Mouse (Mus musculus): ENCODE results near the gene Krt17. TPM values are rescaled to one million over a fixed set of nuclear protein-coding genes. Genes with fewer than 3 reads are reported as not detected.

Krt17 gene
- polyA plus RNA-seq, 1 experiment, result 0.04 TPM

GRCm38 (mm10) chr11:100274719-100275118 lies 13.9 kb upstream of the Krt17 start:
- TF ChIP-seq GATA1 (IDR thresholded peaks at IDR 0.05; ENCODE audit: low read length), result no peak
- no peak for TF ChIP-seq TAL1 (IDR thresholded peaks at IDR 0.05; ENCODE audit: low read length)
- H3K9me3 ChIP-seq (ENCODE audit: control insufficient read depth, low read length), result no peaks in the 10 kb centered on the region
- no peaks in the 10 kb centered on the region for H3K36me3 ChIP-seq (ENCODE audit: control insufficient read depth)
- no peaks in the 10 kb centered on the region for H3K4me1 ChIP-seq (ENCODE audit: control insufficient read depth)
- peaks cover 3% of the 10 kb centered on the region; the same call in 1 of the 2 replicates for H3K27me3 ChIP-seq (ENCODE audit: control insufficient read depth)
- H3K4me3 ChIP-seq (replicated peaks), result no peak overlapping the region

GRCm38 (mm10) chr11:100271878-100272277 lies 11.0 kb upstream of the Krt17 start:
- H3K4me3 ChIP-seq (replicated peaks), result no peak overlapping the region
- no peaks in the 10 kb centered on the region for H3K4me1 ChIP-seq (ENCODE audit: control insufficient read depth)
- H3K27me3 ChIP-seq (ENCODE audit: control insufficient read depth), result peaks cover 3% of the 10 kb centered on the region; the same call in 1 of the 2 replicates
- TF ChIP-seq GATA1 (IDR thresholded peaks at IDR 0.05; ENCODE audit: low read length), result no peak
- no peak for TF ChIP-seq TAL1 (IDR thresholded peaks at IDR 0.05; ENCODE audit: low read length)
- no peaks in the 10 kb centered on the region for H3K36me3 ChIP-seq (ENCODE audit: control insufficient read depth)
- H3K9me3 ChIP-seq (ENCODE audit: control insufficient read depth, low read length), result no peaks in the 10 kb centered on the region

GRCm38 (mm10) chr11:100269821-100270332 lies 9.0 kb upstream of the Krt17 start, which contains the start of gene Krt42:
TSS of gene Krt42 (minus strand) at chr11:100269871.
- Histone ChIP-seq H3K9me3 (ENCODE audit: control insufficient read depth, low read length) (no peaks in the 10 kb centered on the region), H3K27me3 (ENCODE audit: control insufficient read depth) (peaks cover 3% of the 10 kb centered on the region; the same call in 1 of the 2 replicates), H3K4me1 (ENCODE audit: control insufficient read depth) (no peaks in the 10 kb centered on the region), H3K36me3 (ENCODE audit: control insufficient read depth) (no peaks in the 10 kb centered on the region), H3K4me3 (replicated peaks) (no peak within 1 kb of the TSS)
- TF ChIP-seq GATA1 (IDR thresholded peaks at IDR 0.05; ENCODE audit: low read length) (no peak), TAL1 (IDR thresholded peaks at IDR 0.05; ENCODE audit: low read length) (no peak)

DNA sequence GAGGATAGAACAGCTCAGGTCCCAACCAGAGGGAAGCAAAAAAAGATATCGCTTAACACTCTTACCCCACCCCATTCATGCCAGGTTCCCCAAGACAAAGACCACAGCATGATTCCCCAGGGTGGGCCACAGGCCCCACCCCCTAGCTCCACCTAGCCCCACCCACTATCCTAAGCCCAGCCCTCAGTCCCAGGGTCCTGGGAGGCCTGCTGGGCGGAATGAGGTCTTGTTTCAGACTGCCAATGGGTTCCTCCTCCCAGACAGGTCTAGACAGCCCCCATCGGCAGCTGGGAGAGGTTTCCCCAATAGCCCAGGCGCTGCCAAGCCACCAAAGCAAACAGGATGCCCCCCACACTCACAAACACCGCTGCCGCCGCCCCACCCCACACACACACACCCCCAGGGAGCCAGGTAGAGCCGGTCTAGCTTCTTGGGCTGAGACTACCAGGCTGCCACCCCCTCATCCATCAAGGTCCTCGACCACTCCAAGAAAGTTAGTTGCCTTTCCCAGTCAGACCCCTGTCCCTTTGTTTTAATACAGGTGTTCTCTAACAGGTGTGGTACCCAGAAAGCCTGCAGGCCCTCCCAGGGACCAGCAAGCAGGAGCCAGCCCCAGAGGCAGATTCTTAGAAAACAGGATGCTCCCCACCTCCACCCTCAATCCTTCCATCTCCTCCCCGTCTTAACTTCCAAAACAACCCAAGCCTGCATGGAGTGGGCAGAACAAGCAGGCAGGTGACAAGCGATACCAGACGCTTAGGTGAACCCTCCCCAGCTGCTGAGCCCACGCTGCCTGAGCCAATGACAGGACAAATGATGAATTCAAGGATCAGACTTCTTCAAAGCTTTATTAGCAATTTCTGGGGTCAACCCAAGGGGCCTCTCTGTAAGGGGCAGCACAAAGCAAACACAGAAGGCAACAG lies 1.5 kb upstream of the Krt17 start:
- Histone ChIP-seq H3K4me1 (ENCODE audit: control insufficient read depth) (no peaks in the 10 kb centered on the region), H3K27me3 (ENCODE audit: control insufficient read depth) (no peaks in the 10 kb centered on the region), H3K9me3 (ENCODE audit: control insufficient read depth, low read length) (no peaks in the 10 kb centered on the region), H3K4me3 (replicated peaks) (no peak overlapping the region), H3K36me3 (ENCODE audit: control insufficient read depth) (no peaks in the 10 kb centered on the region)
- TF ChIP-seq TAL1 (IDR thresholded peaks at IDR 0.05; ENCODE audit: low read length) (no peak), GATA1 (IDR thresholded peaks at IDR 0.05; ENCODE audit: low read length) (no peak)

DNA sequence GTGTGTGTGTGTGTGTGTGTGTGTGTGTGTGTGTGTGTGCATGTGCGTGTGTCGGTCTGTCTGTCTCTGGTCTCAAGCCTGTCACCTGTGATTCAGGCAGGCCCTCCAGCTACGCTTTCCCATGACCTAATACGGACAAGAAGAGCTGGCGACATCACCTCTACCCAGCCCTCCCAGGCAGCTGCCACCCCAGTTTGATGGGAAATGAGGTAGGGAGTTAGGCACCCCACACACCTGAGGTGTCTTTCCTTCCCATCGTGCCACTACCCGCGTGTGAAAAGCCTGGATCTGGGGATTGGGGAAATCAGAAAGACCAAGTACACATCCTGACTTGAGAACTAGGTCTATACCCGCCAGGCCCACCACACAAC lies 391 bp upstream of the Krt17 start:
- no peak overlapping the region for H3K4me3 ChIP-seq (replicated peaks)
- TF ChIP-seq TAL1 (IDR thresholded peaks at IDR 0.05; ENCODE audit: low read length) (no peak), GATA1 (IDR thresholded peaks at IDR 0.05; ENCODE audit: low read length) (no peak)
- no peaks in the 10 kb centered on the region for H3K36me3 ChIP-seq (ENCODE audit: control insufficient read depth)
- H3K27me3 ChIP-seq (ENCODE audit: control insufficient read depth), result no peaks in the 10 kb centered on the region
- H3K9me3 ChIP-seq (ENCODE audit: control insufficient read depth, low read length), result no peaks in the 10 kb centered on the region
- no peaks in the 10 kb centered on the region for H3K4me1 ChIP-seq (ENCODE audit: control insufficient read depth)

- Histone ChIP-seq H3K4me3 (replicated peaks) (no peak overlapping the region), H3K9me3 (ENCODE audit: control insufficient read depth, low read length) (no peaks in the 10 kb centered on the region), H3K4me1 (ENCODE audit: control insufficient read depth) (peaks cover 7% of the 10 kb centered on the region), H3K36me3 (ENCODE audit: control insufficient read depth) (no peaks in the 10 kb centered on the region), H3K27me3 (ENCODE audit: control insufficient read depth) (no peaks in the 10 kb centered on the region)
- TF ChIP-seq TAL1 (IDR thresholded peaks at IDR 0.05; ENCODE audit: low read length), result no peak
- TF ChIP-seq GATA1 (IDR thresholded peaks at IDR 0.05; ENCODE audit: low read length), result no peak
Observed at GRCm38 (mm10) chr11:100259079-100259478, 1.8 kb downstream of the Krt17 start.

GRCm38 (mm10) chr11:100257967-100258366 lies 2.9 kb downstream of the Krt17 start:
- H3K9me3 ChIP-seq (ENCODE audit: control insufficient read depth, low read length), result no peaks in the 10 kb centered on the region
- H3K4me1 ChIP-seq (ENCODE audit: control insufficient read depth), result peaks cover 7% of the 10 kb centered on the region
- no peak overlapping the region for H3K4me3 ChIP-seq (replicated peaks)
- TF ChIP-seq GATA1 (IDR thresholded peaks at IDR 0.05; ENCODE audit: low read length) (no peak), TAL1 (IDR thresholded peaks at IDR 0.05; ENCODE audit: low read length) (no peak)
- no peaks in the 10 kb centered on the region for H3K36me3 ChIP-seq (ENCODE audit: control insufficient read depth)
- no peaks in the 10 kb centered on the region for H3K27me3 ChIP-seq (ENCODE audit: control insufficient read depth)

DNA sequence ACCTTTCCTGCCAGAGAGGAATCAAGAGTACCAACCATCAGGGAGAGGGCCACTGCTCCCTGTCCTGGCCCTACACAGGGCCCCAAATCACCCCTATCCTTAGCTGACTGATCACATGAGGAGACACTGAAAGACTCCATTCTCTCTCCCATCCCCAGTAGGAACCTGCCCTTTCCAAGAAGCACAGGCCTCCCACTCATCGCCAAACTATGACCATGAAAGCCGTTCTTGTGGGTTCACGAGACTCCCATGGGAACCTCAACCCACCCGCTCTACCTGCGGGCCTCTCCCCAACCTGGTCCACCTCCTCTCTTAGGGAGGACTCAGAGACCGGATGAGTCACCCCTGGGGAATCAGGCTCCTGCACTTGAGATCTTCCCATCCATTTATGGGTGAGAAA lies 5.3 kb downstream of the Krt17 start:
- H3K4me3 ChIP-seq (replicated peaks), result no peak overlapping the region
- H3K4me1 ChIP-seq (ENCODE audit: control insufficient read depth), result peaks cover 7% of the 10 kb centered on the region
- H3K27me3 ChIP-seq (ENCODE audit: control insufficient read depth), result no peaks in the 10 kb centered on the region
- no peak for TF ChIP-seq TAL1 (IDR thresholded peaks at IDR 0.05; ENCODE audit: low read length)
- TF ChIP-seq GATA1 (IDR thresholded peaks at IDR 0.05; ENCODE audit: low read length), result no peak
- H3K36me3 ChIP-seq (ENCODE audit: control insufficient read depth), result no peaks in the 10 kb centered on the region
- H3K9me3 ChIP-seq (ENCODE audit: control insufficient read depth, low read length), result no peaks in the 10 kb centered on the region

GRCm38 (mm10) chr11:100254360-100255090 lies 6.3 kb downstream of the Krt17 start:
- H3K4me1 ChIP-seq (ENCODE audit: control insufficient read depth), result peaks cover 7% of the 10 kb centered on the region
- H3K36me3 ChIP-seq (ENCODE audit: control insufficient read depth), result no peaks in the 10 kb centered on the region
- no peak overlapping the region for H3K4me3 ChIP-seq (replicated peaks)
- no peak for TF ChIP-seq GATA1 (IDR thresholded peaks at IDR 0.05; ENCODE audit: low read length)
- TF ChIP-seq TAL1 (IDR thresholded peaks at IDR 0.05; ENCODE audit: low read length), result no peak
- no peaks in the 10 kb centered on the region for H3K9me3 ChIP-seq (ENCODE audit: control insufficient read depth, low read length)
- no peaks in the 10 kb centered on the region for H3K27me3 ChIP-seq (ENCODE audit: control insufficient read depth)
